In the genomic region with DNA sequence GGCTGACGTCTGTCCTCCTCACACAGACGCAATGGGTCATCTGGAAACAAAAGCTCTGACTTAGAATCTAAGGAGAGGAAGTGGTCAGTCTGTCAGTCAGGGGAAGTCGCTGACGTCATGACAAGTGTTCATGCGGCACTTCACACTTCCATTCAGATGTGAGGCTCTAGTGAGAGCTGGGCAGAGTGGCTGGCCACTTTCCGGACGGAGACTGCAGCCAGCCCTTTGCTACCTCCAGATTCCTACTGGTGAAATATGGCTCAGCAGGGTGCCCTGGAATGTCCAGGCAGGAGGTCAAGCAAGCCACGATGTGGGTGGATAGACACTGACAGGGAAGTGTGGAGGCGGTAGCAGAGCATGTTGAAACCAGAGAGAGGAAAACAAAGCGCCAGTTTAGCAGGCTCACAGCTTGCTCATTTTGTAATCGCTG, we compare ENCODE assay signal across 8 mouse cellular contexts.
DNase-seq lines count a peak whose midpoint lies in the region; ATAC-seq and TF ChIP-seq lines count a peak whose summit lies in the region.

No protein-coding gene starts in this region.

- no peak overlapping the region for H3K4me2 ChIP-seq in kidney, embryonic 14.5 days (replicated peaks; ENCODE audit: low read depth, low read length)
- H3K4me2 ChIP-seq in intestine, embryonic 16.5 days (ENCODE audit: low read depth, low read length): no peak overlapping the region
- H3K4me2 ChIP-seq in forebrain, embryonic 14.5 days (ENCODE audit: low read length): no peak overlapping the region

- peaks cover 29% of the 10 kb centered on the region for H3K4me1 ChIP-seq in bone marrow, adult 2 months (ENCODE audit: control insufficient read depth, insufficient read depth, low read length)
- peaks cover 48% of the 10 kb centered on the region for H3K4me1 ChIP-seq in kidney, embryonic 14.5 days (ENCODE audit: control insufficient read depth, insufficient read depth, low read length)
- H3K4me1 ChIP-seq in intestine, embryonic 16.5 days (ENCODE audit: control insufficient read depth, insufficient read depth, low read length): peaks cover 39% of the 10 kb centered on the region
- no peaks in the 10 kb centered on the region for H3K4me1 ChIP-seq in forebrain, embryonic 14.5 days (ENCODE audit: control insufficient read depth, insufficient read depth, low read length)

- no peaks in the 10 kb centered on the region for H3K27me3 ChIP-seq in kidney, embryonic 14.5 days (ENCODE audit: control insufficient read depth, insufficient read depth, low read length)
- H3K27me3 ChIP-seq in intestine, embryonic 16.5 days (replicated peaks; ENCODE audit: control insufficient read depth, insufficient read depth, low read length): no peaks in the 10 kb centered on the region
- H3K27me3 ChIP-seq in forebrain, embryonic 14.5 days (replicated peaks; ENCODE audit: control insufficient read depth, insufficient read depth, low read length): no peaks in the 10 kb centered on the region

- peak; percentile 14 for DNase-seq in gastrocnemius, postnatal 10 days
- no peak for DNase-seq in gastrocnemius, adult 18-20 months (ENCODE audit: low spot score)
- no peak for DNase-seq in forebrain, embryonic 14.5 days (ENCODE audit: low spot score)
- DNase-seq in gastrocnemius, adult 8-10 months (ENCODE audit: low spot score in 2 of 2): no peak

- ATAC-seq in kidney, embryonic 14.5 days (ENCODE audit: low FRiP score, low TSS enrichment): peak; percentile 59; the same call in 1 of the 2 replicates
- peak; percentile 88 for ATAC-seq in megakaryocyte, adult 5-6 weeks (ENCODE audit: poor library complexity, severe bottlenecking)
- no peak for ATAC-seq in intestine, embryonic 16.5 days
- ATAC-seq in forebrain, embryonic 14.5 days: no peak

- H3K36me3 ChIP-seq in kidney, embryonic 14.5 days (ENCODE audit: control insufficient read depth, insufficient read depth, low read length): peaks cover 2% of the 10 kb centered on the region; the same call in 1 of the 2 replicates
- H3K36me3 ChIP-seq in intestine, embryonic 16.5 days (ENCODE audit: control insufficient read depth, insufficient read depth, low read length): no peaks in the 10 kb centered on the region
- H3K36me3 ChIP-seq in forebrain, embryonic 14.5 days (ENCODE audit: control insufficient read depth, insufficient read depth, low read length): no peaks in the 10 kb centered on the region

- TF ChIP-seq POLR2A in bone marrow, adult 2 months (IDR thresholded peaks at IDR 0.05; ENCODE audit: borderline replicate concordance, control insufficient read depth, low read depth, low read length): no peak

- H3K27ac ChIP-seq in bone marrow, adult 2 months (ENCODE audit: control insufficient read depth, insufficient read depth, low read depth, low read length, poor library complexity): peak overlapping the region; percentile 87
- H3K27ac ChIP-seq in kidney, embryonic 14.5 days (ENCODE audit: low read depth, low read length): peak overlapping the region; percentile 77; the same call in 1 of the 2 replicates
- H3K27ac ChIP-seq in intestine, embryonic 16.5 days (ENCODE audit: low read length): no peak overlapping the region
- H3K27ac ChIP-seq in forebrain, embryonic 14.5 days (ENCODE audit: low read depth, low read length): no peak overlapping the region

- WGBS in bone marrow, adult 2 months: 23% methylated on average over 11 of the region's 11 CpGs
- 23% methylated on average over 11 of the region's 11 CpGs for WGBS in kidney, embryonic 14.5 days
- WGBS in intestine, embryonic 16.5 days: 66% methylated on average over 11 of the region's 11 CpGs
- 77% methylated on average over 11 of the region's 11 CpGs for WGBS in forebrain, embryonic 14.5 days

- no peaks in the 10 kb centered on the region for H3K9me3 ChIP-seq in kidney, embryonic 14.5 days (ENCODE audit: control insufficient read depth, low read length)
- H3K9me3 ChIP-seq in intestine, embryonic 16.5 days (ENCODE audit: control insufficient read depth, low read length): no peaks in the 10 kb centered on the region
- H3K9me3 ChIP-seq in forebrain, embryonic 14.5 days (replicated peaks; ENCODE audit: control insufficient read depth, low read length): no peaks in the 10 kb centered on the region

- peak overlapping the region; percentile 1 for H3K4me3 ChIP-seq in bone marrow, adult 2 months (replicated peaks; ENCODE audit: control insufficient read depth, low read depth, low read length)
- H3K4me3 ChIP-seq in kidney, embryonic 14.5 days (ENCODE audit: low read length): no peak overlapping the region
- H3K4me3 ChIP-seq in intestine, embryonic 16.5 days (ENCODE audit: low read length): no peak overlapping the region
- H3K4me3 ChIP-seq in forebrain, embryonic 14.5 days (ENCODE audit: low read depth, low read length): no peak overlapping the region

- no peak for TF ChIP-seq CTCF in bone marrow, adult 2 months (IDR thresholded peaks at IDR 0.05; ENCODE audit: control insufficient read depth, insufficient read depth, low read length)

- H3K9ac ChIP-seq in kidney, embryonic 14.5 days (ENCODE audit: low read depth, low read length): no peak overlapping the region; the same call in 1 of the 2 replicates
- H3K9ac ChIP-seq in intestine, embryonic 16.5 days (ENCODE audit: low read depth, low read length): no peak overlapping the region
- H3K9ac ChIP-seq in forebrain, embryonic 14.5 days (ENCODE audit: low read length): no peak overlapping the region

Comparison
In these comparisons a context has a peak if more than half of its experiments do, and no peak if none do; other contexts are left out.
1. H3K27ac ChIP-seq: peak in bone marrow, adult 2 months (single experiment) and kidney, embryonic 14.5 days (single experiment); none in intestine, embryonic 16.5 days (single experiment) and forebrain, embryonic 14.5 days (single experiment).
2. ATAC-seq: peak in kidney, embryonic 14.5 days (single experiment) and megakaryocyte, adult 5-6 weeks (single experiment); none in intestine, embryonic 16.5 days (single experiment) and forebrain, embryonic 14.5 days (single experiment).